Mouse (Mus musculus): Measurements from ENCODE around the gene Tmprss4.

Gene Tmprss4

DNA sequence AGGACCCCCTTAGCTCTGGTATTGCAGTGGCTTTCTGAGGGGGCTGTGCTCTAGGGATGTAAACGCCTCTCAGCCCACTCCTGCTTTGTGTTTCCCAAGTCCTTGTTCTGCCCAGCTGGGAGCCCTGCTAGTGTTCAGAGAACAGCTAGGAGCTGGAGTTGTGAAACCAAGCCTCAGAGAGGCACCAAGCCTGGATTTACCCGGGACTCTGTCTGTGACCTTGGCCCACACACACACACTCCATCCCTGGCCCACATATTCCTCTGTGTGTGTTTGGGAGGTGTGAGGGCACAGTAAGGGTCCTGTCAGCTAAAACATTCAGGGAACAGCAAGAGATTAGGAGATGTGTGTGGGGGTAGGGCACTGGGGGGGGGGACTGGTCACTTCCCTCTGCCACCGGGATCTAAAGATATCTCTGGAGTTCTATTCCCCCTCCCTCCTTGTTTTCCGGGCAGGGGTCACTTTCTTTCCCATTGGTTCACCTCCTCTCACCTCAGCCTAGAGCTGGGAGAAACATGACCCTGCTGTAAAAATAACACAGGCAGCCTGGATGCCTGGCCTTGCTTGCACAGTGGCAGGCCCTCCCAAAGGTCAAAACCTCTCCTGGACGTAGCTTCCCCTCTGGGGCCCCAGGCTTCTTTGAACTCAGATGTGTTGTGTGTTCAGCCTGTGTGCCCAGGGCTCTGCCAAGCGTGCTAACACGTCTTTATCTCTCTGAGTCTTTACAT, 67.3 kb downstream of the Tmprss4 start:
- no peak for DNase-seq (ENCODE audit: low spot score)

DNA sequence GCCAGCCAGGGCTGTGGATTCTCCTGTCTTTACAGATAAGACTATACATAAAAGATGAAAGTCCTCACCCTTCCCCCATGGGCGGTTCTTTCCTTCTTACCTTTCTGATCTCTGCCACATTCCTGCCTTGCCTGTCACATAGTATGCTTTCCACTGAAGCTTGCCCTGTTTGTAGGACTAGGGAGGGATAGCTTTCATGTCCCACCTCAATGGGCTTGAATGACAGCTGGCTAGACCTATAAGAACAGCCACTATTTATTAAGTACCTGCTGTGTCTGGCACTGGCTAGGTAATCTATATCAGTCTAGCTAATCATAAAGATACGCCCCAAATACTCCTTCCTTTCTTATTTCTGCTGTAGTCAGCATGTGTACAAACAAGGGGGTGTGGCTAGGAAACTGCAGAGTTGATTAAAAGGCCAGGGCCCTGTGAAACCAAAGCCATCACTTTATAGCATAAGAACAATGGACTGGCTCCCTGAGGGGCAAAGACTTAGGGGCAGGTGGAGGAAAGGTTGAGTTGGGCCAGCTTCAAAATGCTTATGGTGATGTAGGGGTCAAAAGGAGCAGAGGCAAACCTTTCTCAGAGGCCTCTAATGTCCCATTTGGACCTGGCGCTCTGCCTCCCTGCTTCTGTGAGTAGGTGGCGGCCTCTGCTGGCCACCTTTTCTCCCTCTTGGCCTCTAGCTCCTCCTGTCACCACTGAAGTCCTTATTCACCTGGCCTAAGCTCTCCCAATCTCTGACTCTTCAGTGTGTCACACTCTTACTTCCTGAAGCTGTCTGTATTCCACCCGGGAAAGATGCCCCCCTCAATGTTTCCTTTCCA, 70.2 kb downstream of the Tmprss4 start:
- DNase-seq (ENCODE audit: low spot score), result no peak

DNA sequence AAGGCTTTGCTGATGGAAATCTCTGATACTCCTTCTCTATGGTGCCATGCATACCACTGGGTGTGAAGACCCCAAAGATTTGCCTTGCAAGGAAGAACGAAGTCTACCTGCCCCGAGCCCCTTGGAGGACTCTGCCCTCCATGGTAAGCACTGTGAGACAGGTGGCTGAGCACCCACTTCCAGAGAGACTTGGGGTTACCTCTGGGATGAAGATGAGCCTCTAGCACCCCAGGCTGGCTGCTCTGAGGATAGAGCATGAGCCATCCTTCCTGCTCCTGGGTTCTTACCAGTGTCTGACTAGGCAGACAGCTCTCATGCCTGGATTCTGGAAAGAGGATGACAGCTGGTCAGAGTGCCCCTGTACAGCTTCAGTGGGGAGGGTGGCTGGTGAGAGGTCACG, 73.8 kb downstream of the Tmprss4 start:
- no peak for DNase-seq (ENCODE audit: low spot score)

DNA sequence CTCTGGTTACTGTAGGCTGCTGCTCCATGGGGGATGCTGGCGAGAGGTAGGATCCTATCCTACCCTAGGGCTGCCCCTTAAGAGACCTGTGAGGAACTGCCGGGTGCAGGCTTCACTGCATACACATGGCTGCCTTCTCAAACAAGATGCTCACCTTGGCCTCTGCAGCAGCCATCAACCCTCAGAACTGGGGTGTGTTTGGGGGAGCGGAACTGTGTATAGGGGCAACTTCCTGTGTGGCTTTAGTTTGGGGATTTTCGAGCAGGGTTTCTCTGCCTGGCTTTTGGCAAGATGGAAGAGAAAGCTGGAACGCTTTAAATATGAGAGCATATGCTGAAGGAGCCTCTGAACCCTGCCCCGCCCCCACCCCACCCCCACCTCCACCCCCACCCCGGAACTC, 77.0 kb downstream of the Tmprss4 start:
- no peak for DNase-seq (ENCODE audit: low spot score)

DNA sequence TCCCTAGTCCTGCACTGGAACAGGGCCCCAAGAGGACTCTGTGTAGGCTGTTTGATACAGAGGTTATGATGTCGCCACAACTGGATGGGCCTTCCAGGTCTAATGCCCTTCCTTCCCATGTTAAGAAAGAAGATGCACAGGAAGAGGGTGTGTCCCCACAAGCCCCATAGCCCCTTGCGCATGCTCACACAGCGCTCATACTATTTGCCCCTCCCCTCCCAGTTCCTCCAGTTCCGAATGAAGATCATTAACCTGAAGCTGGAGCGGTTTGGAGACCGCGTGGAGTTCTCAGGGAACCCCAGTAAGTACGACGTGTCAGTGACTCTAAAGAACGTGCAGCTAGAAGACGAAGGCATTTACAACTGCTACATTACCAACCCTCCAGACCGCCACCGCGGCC, 78.7 kb downstream of the Tmprss4 start:
- no peak for DNase-seq (ENCODE audit: low spot score)

All from ovary, postnatal 14 days (tissue).